Mouse (Mus musculus): ENCODE results near the gene Tmem131. TPM values are rescaled to one million over a fixed set of nuclear protein-coding genes. Genes with fewer than 3 reads are reported as not detected.

The Tmem131 gene
- polyA plus RNA-seq, 1 experiment: 56.8 TPM

GRCm38 (mm10) chr1:36939506-36940380 lies 3.7 kb downstream of the Tmem131 start:
- H3K4me3 ChIP-seq (ENCODE audit: insufficient read depth, low read length): peak overlapping the region; percentile 99
- TF ChIP-seq POLR2A (IDR thresholded peaks at IDR 0.05; ENCODE audit: low read depth, low read length) (peak; percentile 97), CTCF (IDR thresholded peaks at IDR 0.05; ENCODE audit: borderline replicate concordance, insufficient read depth, low read length) (no peak)

DNA sequence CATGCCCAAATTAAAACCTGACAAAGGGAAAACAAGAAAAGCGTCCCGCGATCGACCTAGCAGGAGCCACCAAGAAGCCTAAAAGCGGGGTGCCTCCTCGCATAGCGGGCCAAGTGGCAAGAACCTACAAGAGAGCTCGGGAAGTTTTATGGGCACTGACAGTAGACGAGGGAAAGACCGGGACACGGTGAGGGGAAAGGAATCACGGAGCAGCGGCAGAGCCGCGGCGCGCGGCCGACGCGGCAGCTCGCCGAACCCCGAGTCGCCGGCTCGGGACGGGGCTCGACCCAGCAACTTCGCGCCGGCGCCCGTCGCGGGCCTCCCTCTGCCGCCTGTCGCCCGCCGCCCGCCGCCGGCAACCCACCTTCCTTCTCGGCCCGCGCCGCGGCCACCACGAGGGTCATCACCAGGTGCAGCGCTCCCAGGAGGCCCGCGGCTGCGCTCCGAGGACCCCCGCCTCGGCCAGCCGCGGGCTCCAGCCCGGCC lies 4.6 kb downstream of the Tmem131 start:
- peak overlapping the region; percentile 99 for H3K4me3 ChIP-seq (ENCODE audit: insufficient read depth, low read length)
- TF ChIP-seq CTCF (IDR thresholded peaks at IDR 0.05; ENCODE audit: borderline replicate concordance, insufficient read depth, low read length) (no peak), POLR2A (IDR thresholded peaks at IDR 0.05; ENCODE audit: low read depth, low read length) (no peak)
- no peaks in the 10 kb centered on the region for H3K4me1 ChIP-seq (ENCODE audit: control insufficient read depth, insufficient read depth, low read length)
- H3K27ac ChIP-seq (ENCODE audit: insufficient read depth, low read length): no peak overlapping the region

More at GRCm38 (mm10) chr1:36939506-36940380, 3.7 kb downstream of the Tmem131 start:
- peak overlapping the region; percentile 43 for H3K27ac ChIP-seq (ENCODE audit: insufficient read depth, low read length)
- no peaks in the 10 kb centered on the region for H3K4me1 ChIP-seq (ENCODE audit: control insufficient read depth, insufficient read depth, low read length)

- Histone ChIP-seq H3K4me1 (ENCODE audit: control insufficient read depth, insufficient read depth, low read length) (no peaks in the 10 kb centered on the region), H3K27ac (ENCODE audit: insufficient read depth, low read length) (no peak overlapping the region), H3K4me3 (ENCODE audit: insufficient read depth, low read length) (peak overlapping the region; percentile 99)
- TF ChIP-seq POLR2A (IDR thresholded peaks at IDR 0.05; ENCODE audit: low read depth, low read length): no peak
- no peak for TF ChIP-seq CTCF (IDR thresholded peaks at IDR 0.05; ENCODE audit: borderline replicate concordance, insufficient read depth, low read length)
These were observed 5.1 kb downstream of the Tmem131 start for GRCm38 (mm10) chr1:36938348-36938747.

DNA sequence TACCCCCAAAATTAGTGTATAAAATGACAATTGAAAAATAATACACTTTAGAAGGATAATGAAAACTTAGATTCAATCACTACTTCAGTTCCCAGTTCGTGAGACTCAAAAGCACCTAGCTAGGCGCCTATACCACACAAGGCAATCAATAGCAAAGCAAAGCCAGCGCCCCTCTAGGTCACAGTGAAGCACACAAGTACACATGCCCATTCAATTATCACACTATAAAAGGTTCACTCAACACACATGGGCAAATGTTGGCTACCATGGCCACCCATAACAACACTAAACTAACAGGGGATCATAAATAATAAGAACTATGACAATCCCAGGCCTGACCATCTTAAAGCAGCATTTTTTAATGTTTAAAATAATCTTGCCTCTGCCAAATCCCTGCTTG lies 5.8 kb downstream of the Tmem131 start:
- H3K4me1 ChIP-seq (ENCODE audit: control insufficient read depth, insufficient read depth, low read length): no peaks in the 10 kb centered on the region
- TF ChIP-seq CTCF (IDR thresholded peaks at IDR 0.05; ENCODE audit: borderline replicate concordance, insufficient read depth, low read length) (no peak), POLR2A (IDR thresholded peaks at IDR 0.05; ENCODE audit: low read depth, low read length) (no peak)
- H3K27ac ChIP-seq (ENCODE audit: insufficient read depth, low read length): peak overlapping the region; percentile 38; the same call in 1 of the 2 replicates
- peak overlapping the region; percentile 52 for H3K4me3 ChIP-seq (ENCODE audit: insufficient read depth, low read length)

- Histone ChIP-seq H3K4me1 (ENCODE audit: control insufficient read depth, insufficient read depth, low read length) (no peaks in the 10 kb centered on the region), H3K4me3 (ENCODE audit: insufficient read depth, low read length) (no peak overlapping the region), H3K27ac (ENCODE audit: insufficient read depth, low read length) (peak overlapping the region; percentile 27; the same call in 1 of the 2 replicates)
- TF ChIP-seq CTCF (IDR thresholded peaks at IDR 0.05; ENCODE audit: borderline replicate concordance, insufficient read depth, low read length) (no peak), POLR2A (IDR thresholded peaks at IDR 0.05; ENCODE audit: low read depth, low read length) (no peak)
These were observed 6.5 kb downstream of the Tmem131 start for GRCm38 (mm10) chr1:36937015-36937414.

DNA sequence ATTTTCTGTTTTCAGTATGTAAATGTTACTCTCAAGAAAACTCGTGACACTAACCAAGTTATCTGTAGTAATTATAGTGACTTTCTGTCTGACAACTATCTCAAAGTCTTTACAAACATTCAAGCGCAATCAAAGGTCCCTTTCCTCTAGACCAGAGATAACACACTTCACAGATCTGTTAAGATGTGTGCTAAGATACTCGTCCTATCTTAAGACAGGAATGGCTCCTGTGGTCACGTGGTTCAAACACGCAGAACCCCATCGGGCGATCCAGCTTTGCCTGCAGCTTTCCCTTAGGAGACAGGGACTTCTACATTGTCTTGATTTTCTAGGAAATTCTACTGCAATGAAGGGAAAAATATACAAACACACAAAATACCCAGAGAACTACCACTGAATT lies 6.9 kb downstream of the Tmem131 start:
- TF ChIP-seq CTCF (IDR thresholded peaks at IDR 0.05; ENCODE audit: borderline replicate concordance, insufficient read depth, low read length) (no peak), POLR2A (IDR thresholded peaks at IDR 0.05; ENCODE audit: low read depth, low read length) (no peak)
- Histone ChIP-seq H3K27ac (ENCODE audit: insufficient read depth, low read length) (no peak overlapping the region), H3K4me1 (ENCODE audit: control insufficient read depth, insufficient read depth, low read length) (no peaks in the 10 kb centered on the region), H3K4me3 (ENCODE audit: insufficient read depth, low read length) (no peak overlapping the region)

GRCm38 (mm10) chr1:36934778-36935177 lies 8.7 kb downstream of the Tmem131 start:
- H3K27ac ChIP-seq (ENCODE audit: insufficient read depth, low read length): no peak overlapping the region
- no peak for TF ChIP-seq CTCF (IDR thresholded peaks at IDR 0.05; ENCODE audit: borderline replicate concordance, insufficient read depth, low read length)
- TF ChIP-seq POLR2A (IDR thresholded peaks at IDR 0.05; ENCODE audit: low read depth, low read length): no peak

DNA sequence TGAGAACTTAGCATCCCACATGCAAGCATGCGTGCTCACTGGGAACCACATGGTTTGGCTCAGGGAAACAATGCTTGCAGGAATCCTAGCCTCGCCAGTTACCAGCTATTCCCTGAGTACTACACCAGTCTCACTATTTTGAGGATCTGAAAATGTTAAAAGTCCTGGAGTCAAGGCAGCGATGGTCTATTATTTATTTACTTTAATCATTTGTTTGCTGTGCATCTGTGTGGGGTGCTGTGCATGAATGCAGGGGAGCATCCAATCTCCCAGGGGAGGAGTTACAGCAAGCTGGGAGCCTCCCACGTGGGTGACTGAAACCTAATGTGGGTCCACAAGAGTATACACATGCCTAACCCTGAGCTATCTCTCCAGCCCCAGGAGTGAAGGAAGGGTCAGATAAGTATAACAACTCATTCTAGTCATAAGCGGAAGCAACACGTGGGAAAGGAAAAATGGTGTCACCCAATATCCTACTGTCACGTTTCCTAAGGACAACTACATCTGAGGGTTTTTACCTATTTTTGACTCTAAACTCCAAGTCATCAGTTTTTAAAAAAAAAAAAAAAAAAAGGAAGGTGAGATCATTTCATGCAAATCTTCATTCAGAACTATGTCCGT lies 9.4 kb downstream of the Tmem131 start:
- H3K4me1 ChIP-seq (ENCODE audit: control insufficient read depth, insufficient read depth, low read length): no peaks in the 10 kb centered on the region
- H3K4me3 ChIP-seq (ENCODE audit: insufficient read depth, low read length): no peak overlapping the region
- TF ChIP-seq CTCF (IDR thresholded peaks at IDR 0.05; ENCODE audit: borderline replicate concordance, insufficient read depth, low read length) (no peak), POLR2A (IDR thresholded peaks at IDR 0.05; ENCODE audit: low read depth, low read length) (no peak)
- H3K27ac ChIP-seq (ENCODE audit: insufficient read depth, low read length): no peak overlapping the region

More at GRCm38 (mm10) chr1:36934778-36935177, 8.7 kb downstream of the Tmem131 start:
- Histone ChIP-seq H3K4me1 (ENCODE audit: control insufficient read depth, insufficient read depth, low read length) (no peaks in the 10 kb centered on the region), H3K4me3 (ENCODE audit: insufficient read depth, low read length) (no peak overlapping the region)

DNA sequence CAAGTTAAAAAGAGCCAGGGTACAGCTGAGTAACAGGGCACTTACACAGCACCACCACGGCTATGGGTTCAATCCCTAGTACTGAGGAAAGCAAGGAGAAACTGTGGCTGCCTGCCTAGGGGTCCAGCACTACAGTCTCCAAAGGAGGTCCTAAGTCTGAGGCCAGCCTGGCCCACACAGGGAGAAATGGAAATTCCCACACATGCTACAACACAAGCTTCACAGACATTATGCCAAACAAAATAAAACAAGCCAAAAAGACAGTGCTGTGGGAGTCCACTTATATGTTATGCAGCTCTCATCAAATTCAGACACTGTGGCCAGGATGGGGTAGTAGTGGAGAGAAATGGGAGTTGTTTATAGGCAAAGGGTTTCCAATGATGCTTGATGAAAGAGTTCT lies 11.2 kb downstream of the Tmem131 start:
- Histone ChIP-seq H3K4me3 (ENCODE audit: insufficient read depth, low read length) (no peak overlapping the region), H3K4me1 (ENCODE audit: control insufficient read depth, insufficient read depth, low read length) (no peaks in the 10 kb centered on the region), H3K27ac (ENCODE audit: insufficient read depth, low read length) (no peak overlapping the region)
- TF ChIP-seq CTCF (IDR thresholded peaks at IDR 0.05; ENCODE audit: borderline replicate concordance, insufficient read depth, low read length) (no peak), POLR2A (IDR thresholded peaks at IDR 0.05; ENCODE audit: low read depth, low read length) (no peak)

- TF ChIP-seq POLR2A (IDR thresholded peaks at IDR 0.05; ENCODE audit: low read depth, low read length) (no peak), CTCF (IDR thresholded peaks at IDR 0.05; ENCODE audit: borderline replicate concordance, insufficient read depth, low read length) (no peak)
- Histone ChIP-seq H3K4me3 (ENCODE audit: insufficient read depth, low read length) (no peak overlapping the region), H3K27ac (ENCODE audit: insufficient read depth, low read length) (no peak overlapping the region), H3K4me1 (ENCODE audit: control insufficient read depth, insufficient read depth, low read length) (no peaks in the 10 kb centered on the region)
These were observed 12.6 kb downstream of the Tmem131 start for GRCm38 (mm10) chr1:36930911-36931310.
